Mouse (Mus musculus): ENCODE measurements around the gene Rassf6. TPM values are rescaled to one million over a fixed set of nuclear protein-coding genes. Genes with fewer than 3 reads are reported as not detected.

Gene Rassf6
- polyA plus RNA-seq, 1 experiment from 2014 or later: 1.6 TPM

Other genes starting within 250 kb of the Rassf6 start
- 5.7 and 6.5 TPM in 2 replicates for gene Alb, start 179.8 kb downstream of the Rassf6 start, polyA plus RNA-seq (2015; fragmentation: Nextera tagmentation; extraction: Ambion mirVana)
- gene Afp, start 149.9 kb downstream of the Rassf6 start, polyA plus RNA-seq (2015; fragmentation: Nextera tagmentation; extraction: Ambion mirVana): 11.0 and 11.5 TPM in 2 replicates
- 0.09 TPM in 2 replicates for gene Afm, start 121.7 kb downstream of the Rassf6 start, polyA plus RNA-seq (2015; fragmentation: Nextera tagmentation; extraction: Ambion mirVana)
- gene 5830473C10Rik, start 79.5 kb downstream of the Rassf6 start, polyA plus RNA-seq (2015; fragmentation: Nextera tagmentation; extraction: Ambion mirVana): not detected in 2 replicates
- gene Cxcl5, start 118.7 kb upstream of the Rassf6 start, polyA plus RNA-seq (2015; fragmentation: Nextera tagmentation; extraction: Ambion mirVana): 0.14 TPM in 1 of 2 replicates, not detected in the other
- gene Ppbp, start 127.9 kb upstream of the Rassf6 start, polyA plus RNA-seq (2015; fragmentation: Nextera tagmentation; extraction: Ambion mirVana): 2.8 and 2.9 TPM in 2 replicates
- 35.9 and 38.9 TPM in 2 replicates for gene Pf4, start 131.8 kb upstream of the Rassf6 start, polyA plus RNA-seq (2015; fragmentation: Nextera tagmentation; extraction: Ambion mirVana)
- 0.24 TPM in 1 of 2 replicates, not detected in the other for gene Cxcl3, start 145.4 kb upstream of the Rassf6 start, polyA plus RNA-seq (2015; fragmentation: Nextera tagmentation; extraction: Ambion mirVana)
- 0.46 and 2.2 TPM in 2 replicates for gene Cxcl15, start 153.9 kb upstream of the Rassf6 start, polyA plus RNA-seq (2015; fragmentation: Nextera tagmentation; extraction: Ambion mirVana)

Data from heart, embryonic 16.5 days (tissue).